Mouse (Mus musculus): Measurements from ENCODE around the gene R3hdm1.

GRCm38 (mm10) chr1:128191426-128191825, 88.3 kb downstream of the R3hdm1 start:
- TF ChIP-seq POLR2A (IDR thresholded peaks at IDR 0.05; ENCODE audit: low read depth, low read length) (no peak), CTCF (IDR thresholded peaks at IDR 0.05; ENCODE audit: extremely low read depth, insufficient read depth, insufficient read length, insufficient replicate concordance) (no peak)
